Mouse (Mus musculus): Measurements from ENCODE around the gene Fbxl18.

Gene Fbxl18

GRCm38 (mm10) chr5:142915231-142915630, 20.0 kb upstream of the Fbxl18 start:
- no peak for DNase-seq (ENCODE audit: inconsistent ontology term)

GRCm38 (mm10) chr5:142912739-142913138, 17.5 kb upstream of the Fbxl18 start:
- DNase-seq (ENCODE audit: inconsistent ontology term) = no peak

GRCm38 (mm10) chr5:142912320-142912719, 17.1 kb upstream of the Fbxl18 start:
- DNase-seq (ENCODE audit: inconsistent ontology term) = no peak

GRCm38 (mm10) chr5:142911629-142912028, 16.4 kb upstream of the Fbxl18 start:
- no peak for DNase-seq (ENCODE audit: inconsistent ontology term)

GRCm38 (mm10) chr5:142909576-142910278, 14.5 kb upstream of the Fbxl18 start:
- peak; percentile 82 for DNase-seq (ENCODE audit: inconsistent ontology term)

- DNase-seq (ENCODE audit: inconsistent ontology term) = no peak
These were observed 13.8 kb upstream of the Fbxl18 start for GRCm38 (mm10) chr5:142908941-142909575.

GRCm38 (mm10) chr5:142907803-142908559, 12.8 kb upstream of the Fbxl18 start:
- peak; percentile 56 for DNase-seq (ENCODE audit: inconsistent ontology term)

GRCm38 (mm10) chr5:142907048-142907802, 12.0 kb upstream of the Fbxl18 start:
- peak; percentile 73 for DNase-seq (ENCODE audit: inconsistent ontology term)

GRCm38 (mm10) chr5:142906532-142907047, 11.4 kb upstream of the Fbxl18 start, which contains the start of gene Actb:
TSS of gene Actb (minus strand) at chr5:142906754.
- DNase-seq (ENCODE audit: inconsistent ontology term) = peak; percentile 98

- peak; percentile 99 for DNase-seq (ENCODE audit: inconsistent ontology term)
These were observed 10.7 kb upstream of the Fbxl18 start for GRCm38 (mm10) chr5:142905725-142906531.

GRCm38 (mm10) chr5:142905038-142905695, 9.9 kb upstream of the Fbxl18 start:
- no peak for DNase-seq (ENCODE audit: inconsistent ontology term)

- no peak for DNase-seq (ENCODE audit: inconsistent ontology term)
These were observed 9.2 kb upstream of the Fbxl18 start for GRCm38 (mm10) chr5:142904208-142905037.

- peak; percentile 19 for DNase-seq (ENCODE audit: inconsistent ontology term)
These were observed 8.4 kb upstream of the Fbxl18 start for GRCm38 (mm10) chr5:142903470-142904207.

- DNase-seq (ENCODE audit: inconsistent ontology term) = peak; percentile 19
These were observed 7.5 kb upstream of the Fbxl18 start for GRCm38 (mm10) chr5:142902506-142903314.

GRCm38 (mm10) chr5:142901846-142902505, 6.8 kb upstream of the Fbxl18 start:
- peak; percentile 63 for DNase-seq (ENCODE audit: inconsistent ontology term)

- peak; percentile 79 for DNase-seq (ENCODE audit: inconsistent ontology term)
These were observed 6.2 kb upstream of the Fbxl18 start for GRCm38 (mm10) chr5:142901355-142901802.

- DNase-seq (ENCODE audit: inconsistent ontology term) = peak; percentile 17
These were observed 5.4 kb upstream of the Fbxl18 start for GRCm38 (mm10) chr5:142900651-142901050.
